Mouse (Mus musculus) cerebellum, postnatal 10 days (tissue): ENCODE results near the gene Stxbp5l.
"Not testable (repeated sequence)": the region's sequence is repeated elsewhere in the genome, so short reads cannot be mapped to it uniquely, and the experiment has no call there.

Source experiments
- DNase-seq, 2 experiments: peaks; one replicate each; pipeline ENCODE4 v3.0.0; 2021; ENCODE audit warnings: mixed read lengths in 2 of 2

The Stxbp5l gene

GRCm38 (mm10) chr16:37273681-37274080 is 111.1 kb downstream of the Stxbp5l start:
- DNase-seq = peak; percentile 15 to 35

DNA sequence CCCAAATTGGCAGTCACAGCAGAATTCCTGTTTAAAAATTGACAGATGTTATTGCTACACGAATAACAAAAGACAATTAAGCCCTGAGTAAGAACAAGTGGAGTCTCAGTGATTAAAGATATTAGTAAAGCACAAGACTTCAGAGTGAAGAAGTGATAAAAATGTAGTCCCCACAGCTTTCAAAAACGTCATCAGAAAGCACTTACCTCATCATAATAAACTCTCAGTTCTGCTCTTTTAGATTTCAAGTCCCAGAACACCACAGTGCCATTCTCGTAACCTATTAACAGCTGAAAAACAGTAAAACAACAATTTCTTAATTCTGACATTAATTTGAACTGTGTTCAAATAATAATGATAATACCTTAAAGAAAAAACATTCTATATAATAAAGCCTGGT is 123.1 kb downstream of the Stxbp5l start:
- DNase-seq = no peak

DNA sequence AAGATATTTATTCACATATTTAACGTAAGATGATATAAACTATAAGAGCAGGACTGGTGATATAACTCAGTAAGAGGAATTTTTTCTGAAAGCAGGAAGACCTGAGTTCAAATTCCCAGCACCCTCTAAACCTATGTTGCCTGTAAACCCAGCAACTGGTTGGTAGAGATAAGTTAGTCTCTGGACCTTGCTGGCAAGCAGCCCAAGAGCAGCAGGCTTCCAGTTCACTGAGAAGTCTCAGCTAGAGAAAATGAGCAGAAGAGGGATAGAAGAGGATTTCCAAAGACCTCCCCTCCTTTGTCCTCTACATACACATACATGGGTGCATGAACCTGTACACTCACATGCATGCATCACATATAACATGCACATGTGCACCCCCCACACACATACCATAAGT is 165.6 kb downstream of the Stxbp5l start:
- DNase-seq = peak; percentile 21 to 56

DNA sequence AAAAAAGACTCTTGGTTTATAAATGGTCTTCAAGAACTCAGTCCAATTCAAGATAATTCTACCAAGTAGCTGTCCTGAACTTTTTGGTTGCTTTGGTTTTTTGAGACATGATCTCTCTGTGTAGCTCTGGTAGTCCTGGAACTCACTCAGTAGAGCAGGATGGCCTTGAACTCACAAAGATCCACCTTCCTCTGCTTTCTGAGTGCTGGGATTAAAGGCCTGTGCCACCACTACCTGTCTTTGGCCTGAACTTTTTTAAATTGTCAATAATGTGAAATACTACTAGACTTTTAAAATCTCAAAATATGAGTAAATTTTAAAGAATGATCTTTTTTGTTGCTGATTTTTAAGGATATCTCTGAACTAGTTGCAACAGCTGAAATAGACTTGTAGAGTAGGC is 176.0 kb downstream of the Stxbp5l start:
- DNase-seq = no peak

GRCm38 (mm10) chr16:37194152-37194551 is 190.6 kb downstream of the Stxbp5l start:
- no peak for DNase-seq

- not testable (repeated sequence) for DNase-seq
Observed at GRCm38 (mm10) chr16:37125190-37125589, 259.6 kb downstream of the Stxbp5l start.

- peak; percentile 77 to 80 for DNase-seq
Observed at GRCm38 (mm10) chr16:37109285-37109684, 275.5 kb downstream of the Stxbp5l start.

GRCm38 (mm10) chr16:37108763-37109162 is 276.0 kb downstream of the Stxbp5l start:
- DNase-seq = peak; percentile 70

DNA sequence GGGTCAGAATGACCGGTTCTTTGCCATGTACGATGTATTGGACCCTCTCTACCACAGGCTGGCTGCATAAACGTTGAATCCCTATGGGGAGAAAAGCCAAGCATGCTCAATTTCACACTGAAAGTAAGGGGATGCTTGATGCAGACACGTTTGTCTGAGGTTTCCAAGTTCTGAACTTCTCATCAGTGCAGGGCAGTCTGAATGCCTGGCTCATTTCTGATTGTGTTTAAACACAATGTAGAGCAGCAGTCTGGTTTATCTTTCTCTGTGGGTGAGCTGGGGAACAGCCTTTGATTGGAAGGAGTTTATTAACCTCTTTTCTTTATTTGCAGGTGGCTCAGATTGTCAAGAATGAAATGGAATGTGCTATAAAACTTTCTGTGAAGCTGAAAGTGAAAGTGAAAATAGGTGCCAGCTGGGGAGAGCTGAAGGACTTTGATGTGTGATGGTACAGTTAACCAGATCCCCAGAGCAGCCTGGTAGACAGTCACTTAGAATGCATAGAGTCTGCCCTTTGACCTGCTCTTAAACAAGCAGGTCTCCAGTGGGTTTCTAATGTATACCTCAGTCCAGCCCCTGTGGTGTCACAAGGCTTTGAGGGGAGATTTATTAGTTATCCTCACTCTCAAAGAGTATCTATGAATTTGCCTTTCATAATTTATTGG is 290.5 kb downstream of the Stxbp5l start:
- DNase-seq = no peak

GRCm38 (mm10) chr16:37089648-37090047 is 295.1 kb downstream of the Stxbp5l start:
- DNase-seq = no peak

DNA sequence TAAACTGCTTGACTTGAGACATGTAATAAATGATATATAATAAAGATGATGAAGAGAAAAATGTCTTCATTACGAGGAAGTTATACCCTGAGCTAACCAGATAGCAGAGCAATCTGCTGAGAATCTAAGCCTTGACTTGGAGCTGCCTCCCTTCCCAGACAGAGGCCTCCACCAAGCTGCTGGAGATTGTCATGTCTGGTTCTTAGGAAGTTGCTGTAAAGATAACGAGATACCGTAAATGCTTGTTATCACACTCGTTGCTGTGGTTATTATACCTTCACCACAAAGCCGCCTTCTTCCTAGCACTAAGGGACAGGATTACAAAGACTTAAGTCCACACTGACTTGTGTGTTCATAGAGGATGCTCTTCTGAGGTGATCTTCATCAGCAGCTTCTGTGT is 312.4 kb downstream of the Stxbp5l start:
- no peak for DNase-seq
